Mouse (Mus musculus): ENCODE data around the gene Cped1.
"Not testable (repeated sequence)": the region's sequence is repeated elsewhere in the genome, so short reads cannot be mapped to it uniquely, and the experiment has no call there.

Gene Cped1

DNA sequence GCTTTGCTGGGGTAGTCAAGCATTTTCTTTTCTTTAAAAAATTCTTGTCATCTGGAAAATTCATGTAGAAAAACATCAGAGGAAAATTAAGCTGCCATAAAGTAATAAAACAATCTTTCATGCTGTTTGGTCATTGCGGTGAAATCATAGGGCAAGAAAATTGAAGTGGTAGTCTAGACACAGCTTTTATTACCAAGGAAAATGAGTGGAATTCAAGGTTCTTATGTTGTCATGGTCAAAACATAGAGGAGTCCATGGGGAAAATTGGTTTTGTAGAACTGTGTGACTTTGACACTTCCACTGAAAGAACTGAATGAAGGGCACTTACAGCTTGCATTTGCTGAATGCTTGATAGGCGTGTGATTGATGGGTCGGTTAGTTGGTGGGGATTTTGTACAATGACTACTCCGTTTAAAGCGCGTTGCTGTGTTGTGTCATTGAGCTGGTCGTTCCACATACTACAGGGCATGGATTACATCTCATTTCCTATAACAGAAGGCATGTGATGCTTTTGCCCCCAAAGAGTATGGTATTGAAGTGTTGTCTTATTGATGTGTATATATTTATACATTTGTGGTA lies 93.1 kb downstream of the Cped1 start:
- DNase-seq (ENCODE audit: low spot score in 2 of 2): no peak

DNA sequence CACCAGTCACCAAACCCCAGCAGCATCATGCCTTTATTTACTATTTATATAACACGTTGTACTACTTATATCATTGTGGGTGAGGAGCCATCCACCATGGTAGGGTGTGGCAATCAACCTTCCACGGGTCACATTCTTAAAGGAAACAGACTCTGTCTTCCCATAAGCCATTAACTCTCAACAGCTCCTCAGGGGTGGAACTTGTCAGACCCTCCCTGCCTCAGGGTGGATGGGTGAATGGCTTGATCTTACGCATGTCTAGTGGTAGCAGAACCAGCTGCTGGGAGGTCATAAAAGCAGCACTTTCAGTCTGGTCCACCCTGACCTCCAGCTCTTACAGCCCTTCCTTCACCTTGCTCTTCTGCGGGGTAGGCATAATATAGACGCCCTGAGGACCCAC lies 100.3 kb downstream of the Cped1 start:
- no peak for DNase-seq (ENCODE audit: low spot score in 2 of 2)

DNA sequence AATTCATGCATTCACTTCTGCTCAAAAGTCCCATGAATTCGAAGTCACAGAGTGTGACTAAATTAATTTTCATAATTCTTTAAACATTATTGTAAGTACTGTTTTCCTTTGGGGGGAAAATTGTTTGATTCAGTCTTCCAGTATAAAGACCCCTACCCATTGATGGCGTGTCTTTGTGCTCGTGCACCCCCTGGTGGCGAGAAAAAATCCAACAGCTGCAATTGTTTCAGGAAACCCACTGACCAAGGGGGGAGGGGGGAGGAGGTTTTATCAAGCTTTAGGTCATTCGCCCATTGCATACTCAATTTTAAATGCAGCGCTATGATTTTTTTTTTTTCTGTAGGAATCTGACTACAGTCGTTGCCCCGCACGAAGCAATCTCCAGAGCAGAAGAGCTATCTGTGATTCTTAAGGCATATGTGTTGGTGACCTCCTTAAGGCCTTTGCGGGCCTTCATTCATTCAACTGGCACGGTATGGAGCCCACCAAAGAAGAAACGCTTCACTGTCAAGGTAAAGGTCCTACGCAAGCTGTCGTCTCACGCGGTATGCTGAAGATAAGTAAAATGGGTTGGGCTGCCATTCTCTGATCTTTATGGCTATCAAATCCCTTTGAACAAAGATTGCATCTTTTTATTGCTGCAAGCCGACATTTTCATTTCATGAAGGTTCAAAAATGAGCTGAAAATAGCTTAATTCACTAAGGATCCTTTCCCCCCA lies 102.8 kb downstream of the Cped1 start:
- DNase-seq (ENCODE audit: low spot score in 2 of 2): no peak

DNA sequence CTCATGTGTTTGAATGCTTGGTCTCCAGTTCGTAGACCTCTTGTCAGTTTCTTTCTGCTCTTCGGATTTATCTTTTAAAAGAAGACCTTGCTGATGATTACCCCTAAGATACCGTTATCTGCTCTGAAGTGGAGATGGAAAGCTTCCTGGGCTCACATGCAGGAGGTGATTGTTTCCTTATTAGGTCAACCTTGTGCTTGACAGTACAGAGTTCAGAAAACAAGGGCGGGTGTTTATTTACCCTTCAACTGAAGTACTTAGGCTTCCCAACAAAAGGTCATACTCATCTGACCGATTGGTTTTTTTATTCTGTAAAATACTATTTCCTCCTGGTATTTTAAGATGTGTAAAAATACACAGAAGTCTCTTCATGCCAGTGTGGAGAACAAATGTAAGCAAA lies 106.1 kb downstream of the Cped1 start:
- DNase-seq (ENCODE audit: low spot score in 2 of 2): no peak

DNA sequence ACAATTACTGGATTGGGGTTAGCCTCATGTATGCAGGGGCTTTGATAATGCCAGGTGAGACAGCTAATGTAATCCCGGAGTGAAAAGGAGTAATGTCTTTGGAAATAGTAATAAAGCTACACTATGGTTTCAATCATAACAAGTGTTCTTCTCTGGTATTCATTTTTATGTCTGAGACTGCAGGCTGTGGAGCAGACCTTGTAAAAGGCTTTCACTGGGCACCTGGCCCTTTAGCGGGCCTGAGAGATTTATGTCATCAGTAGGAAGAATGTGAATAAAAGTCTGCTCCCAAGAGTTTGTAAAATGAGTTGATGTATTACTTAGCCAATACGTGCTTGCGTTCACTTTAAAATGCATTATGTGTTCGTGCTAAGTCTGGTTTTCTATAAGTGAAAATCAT lies 108.1 kb downstream of the Cped1 start:
- DNase-seq (ENCODE audit: low spot score in 2 of 2): no peak

DNA sequence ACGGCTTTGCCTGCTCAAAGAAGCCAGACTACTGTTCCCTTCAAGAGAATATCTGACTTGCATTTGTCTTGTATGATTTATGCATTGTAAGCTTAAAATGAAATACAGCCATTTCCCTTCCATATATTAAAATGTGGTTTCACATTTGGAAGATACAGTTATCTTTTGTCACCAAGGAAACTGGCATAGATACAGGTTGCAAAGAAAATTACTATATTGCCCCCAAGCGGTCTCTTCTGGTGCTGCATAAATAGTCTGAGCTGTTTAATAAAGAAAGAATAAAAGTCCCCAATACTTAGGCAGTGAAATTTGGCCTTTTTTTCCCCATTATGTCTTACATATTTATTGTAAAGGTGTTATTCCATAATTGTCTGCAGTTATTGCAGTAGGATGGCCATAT lies 112.0 kb downstream of the Cped1 start:
- peak; percentile 11 to 22 for DNase-seq (ENCODE audit: low spot score in 2 of 2)

DNA sequence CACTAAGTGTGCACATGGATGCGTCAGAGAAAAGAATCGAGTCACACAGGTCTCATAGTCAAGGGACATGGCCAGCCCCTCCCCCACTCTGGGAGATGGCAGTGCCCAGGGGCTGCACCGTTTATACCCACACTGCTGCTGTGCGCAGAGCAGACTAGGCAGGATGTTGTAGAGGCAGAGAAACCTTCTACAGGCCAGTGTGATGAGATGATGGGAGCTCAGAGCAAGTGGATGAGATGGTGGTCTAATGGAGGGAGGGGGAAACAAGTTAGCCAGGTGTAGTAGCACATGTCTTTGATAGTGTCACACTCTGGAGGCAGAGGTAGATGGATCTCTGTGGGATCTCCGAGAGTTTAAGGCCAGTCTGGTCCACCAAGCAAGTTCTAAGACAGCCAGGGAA lies 114.1 kb downstream of the Cped1 start:
- no peak for DNase-seq (ENCODE audit: low spot score in 2 of 2)

DNA sequence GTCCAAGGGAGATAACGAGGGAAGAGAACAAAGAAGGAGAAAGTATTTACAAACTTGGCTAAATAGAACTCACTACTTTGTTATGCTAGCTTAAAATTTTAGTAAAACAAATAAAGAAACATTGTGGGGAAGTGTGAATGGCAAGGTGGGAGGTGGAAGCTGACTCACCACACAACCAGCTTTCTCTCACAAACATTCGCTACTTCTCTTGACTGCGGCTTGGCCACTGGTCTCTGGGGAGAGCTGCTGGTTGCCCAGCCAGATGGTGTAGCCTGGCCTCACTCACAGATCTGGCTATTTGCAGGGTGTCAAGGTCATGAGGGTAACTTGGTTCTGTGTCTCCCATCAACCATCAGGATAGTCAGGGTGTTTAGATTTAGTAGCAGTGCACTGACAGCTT lies 116.2 kb downstream of the Cped1 start:
- no peak for DNase-seq (ENCODE audit: low spot score in 2 of 2)

DNA sequence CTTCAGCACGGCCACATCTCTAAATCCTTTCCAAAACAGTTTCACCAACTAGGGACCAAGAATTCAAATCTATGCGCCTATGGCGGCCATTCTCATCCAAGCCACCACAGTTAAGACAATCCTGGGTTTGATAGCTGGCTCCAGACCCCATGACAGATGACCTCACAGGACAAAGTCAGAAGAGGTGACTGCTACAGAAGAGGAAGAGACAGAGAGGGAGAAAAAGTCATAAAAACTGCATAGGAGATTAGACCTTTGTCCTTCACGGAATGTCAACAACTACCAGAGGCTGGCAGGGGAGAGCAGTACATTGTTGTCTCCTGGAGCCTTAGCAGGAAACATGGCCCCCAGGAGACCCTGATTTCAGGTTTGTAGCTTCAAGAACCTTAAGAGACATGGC lies 117.0 kb downstream of the Cped1 start:
- no peak for DNase-seq (ENCODE audit: low spot score in 2 of 2)

DNA sequence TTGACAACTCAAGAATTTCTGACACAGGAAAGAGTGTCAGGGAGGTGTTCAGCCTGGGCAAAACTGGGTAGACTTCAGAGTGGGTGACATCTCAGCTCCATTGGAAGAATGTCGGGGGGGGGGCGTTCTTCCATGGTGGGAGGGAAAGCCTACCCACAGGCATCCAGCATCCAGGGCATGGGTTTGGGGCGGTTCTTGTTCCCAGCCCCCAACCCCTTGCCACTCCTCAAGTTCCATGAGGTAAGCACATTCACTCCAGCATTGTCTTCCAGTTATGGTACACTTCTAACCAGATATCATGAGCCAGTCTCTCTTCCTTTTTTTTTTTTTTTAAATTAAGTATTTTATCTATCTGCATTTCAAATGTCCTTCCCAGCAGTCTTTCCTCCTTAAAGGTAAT lies 118.0 kb downstream of the Cped1 start:
- DNase-seq (ENCODE audit: low spot score in 2 of 2): no peak

DNA sequence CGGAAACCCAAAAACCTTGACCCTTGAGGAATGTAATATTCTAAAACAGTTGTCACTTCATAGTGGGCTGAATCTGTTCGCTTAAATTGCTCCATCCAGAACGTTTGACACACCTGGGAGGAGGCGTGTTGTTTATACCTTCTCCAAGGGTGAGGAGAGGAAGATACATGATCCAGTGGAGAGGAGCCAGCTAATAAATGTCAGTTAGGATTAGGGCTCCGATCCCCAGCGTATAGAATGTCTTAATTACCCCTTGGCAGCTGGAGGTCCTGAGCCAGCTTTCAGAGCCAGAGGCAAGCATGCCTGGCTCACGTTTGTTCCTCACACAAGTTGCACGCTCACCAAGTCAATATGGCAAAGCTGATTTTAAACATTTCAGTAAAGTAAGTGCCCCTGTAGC lies 118.5 kb downstream of the Cped1 start:
- DNase-seq (ENCODE audit: low spot score in 2 of 2): no peak

DNA sequence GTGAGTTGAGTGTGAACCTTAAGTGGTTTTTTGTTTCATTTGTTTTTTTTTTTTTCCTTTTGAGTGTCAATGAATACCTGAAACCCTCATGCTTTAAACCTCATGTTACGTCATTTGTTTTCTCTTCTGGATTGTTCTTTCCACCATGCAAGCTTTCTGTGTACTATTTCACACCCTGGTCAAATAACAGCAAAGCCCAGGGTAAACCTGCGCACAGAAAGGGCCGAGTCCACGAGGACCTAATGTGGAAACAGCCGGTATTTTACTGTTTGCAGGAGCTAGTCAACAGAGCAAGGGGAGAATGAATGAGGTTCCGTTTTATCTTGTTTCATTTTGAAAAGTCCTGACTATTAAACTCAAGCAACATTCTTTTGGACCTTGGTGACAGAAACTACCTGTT lies 128.4 kb downstream of the Cped1 start:
- no peak for DNase-seq (ENCODE audit: low spot score in 2 of 2)

DNA sequence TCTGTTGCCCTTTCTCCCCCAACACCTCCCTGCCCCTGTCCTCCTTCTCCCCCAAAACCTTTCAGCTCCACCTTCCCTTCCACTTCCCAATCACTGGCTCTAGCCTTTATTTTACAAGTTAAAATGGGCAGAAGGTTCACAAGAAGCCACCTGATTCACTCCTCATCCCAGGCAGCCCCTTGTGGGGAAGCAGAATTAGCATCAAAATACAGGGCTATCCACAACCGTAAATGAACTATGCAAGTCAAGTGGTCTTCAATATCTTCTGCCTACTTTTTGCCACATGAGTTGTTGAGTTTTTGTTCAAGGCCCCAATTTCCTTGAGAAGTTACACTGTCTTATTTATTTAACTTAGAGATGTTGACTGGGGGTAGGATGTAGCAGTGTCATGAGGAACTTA lies 131.0 kb downstream of the Cped1 start:
- DNase-seq (ENCODE audit: low spot score in 2 of 2): no peak

DNA sequence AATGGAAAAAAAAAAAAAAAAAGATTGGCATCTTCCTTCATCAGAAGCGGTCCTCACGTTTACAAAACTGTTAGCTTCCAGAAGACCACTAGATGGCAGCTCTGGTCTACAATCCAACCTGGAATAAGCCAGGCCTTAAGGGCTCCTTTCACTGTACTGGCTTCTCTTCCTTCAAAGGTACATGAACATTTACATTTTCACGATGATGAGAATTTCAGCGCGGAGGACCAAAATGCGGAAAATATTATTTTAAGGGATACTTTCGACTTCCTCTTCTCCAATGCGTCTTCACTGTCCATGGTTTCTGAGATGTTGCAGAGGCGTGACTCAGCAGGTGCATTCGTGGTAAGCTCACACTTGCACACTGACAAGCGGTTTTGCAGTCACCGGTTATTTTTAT lies 136.4 kb downstream of the Cped1 start:
- peak in 1 of 2 experiments; percentile 32 for DNase-seq (ENCODE audit: low spot score in 2 of 2)

DNA sequence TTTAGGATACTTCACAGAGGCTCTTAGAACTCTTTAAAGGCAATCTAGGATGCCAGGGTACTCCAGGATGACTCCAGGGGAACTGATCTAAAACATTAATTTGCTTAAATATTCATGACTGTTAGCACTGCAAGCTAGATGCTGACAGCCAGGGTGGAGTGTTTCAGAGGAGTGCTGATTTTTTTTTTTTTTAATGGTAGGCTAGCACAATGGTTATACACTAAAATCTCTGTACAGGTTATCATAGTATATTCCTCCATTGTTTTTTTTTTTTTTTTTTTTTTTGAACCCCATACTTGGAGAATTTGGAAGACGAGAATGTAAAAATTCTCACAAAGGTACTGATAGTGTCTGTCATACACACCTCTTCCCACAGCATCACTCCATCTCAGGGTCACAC lies 137.0 kb downstream of the Cped1 start:
- no peak for DNase-seq (ENCODE audit: low spot score in 2 of 2)

DNA sequence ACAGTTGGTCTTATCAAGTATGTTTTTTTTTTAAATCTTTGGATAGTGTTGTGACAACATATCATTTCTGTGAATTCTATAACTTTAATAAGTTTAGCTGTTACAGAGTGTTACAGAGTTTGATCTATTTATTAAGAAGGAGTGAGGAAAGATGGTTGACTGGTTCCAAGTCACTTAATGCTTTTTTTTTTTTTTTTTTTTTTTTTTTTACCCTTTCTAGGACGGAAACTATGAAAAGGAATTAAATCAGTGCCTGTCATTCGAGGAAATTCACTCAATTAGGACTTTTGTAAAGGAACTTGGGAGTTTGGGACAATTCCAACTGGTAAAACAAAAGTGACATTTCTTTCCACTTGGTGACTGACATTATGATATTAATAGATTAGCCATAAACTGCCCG lies 137.6 kb downstream of the Cped1 start:
- DNase-seq (ENCODE audit: low spot score in 2 of 2): no peak

DNA sequence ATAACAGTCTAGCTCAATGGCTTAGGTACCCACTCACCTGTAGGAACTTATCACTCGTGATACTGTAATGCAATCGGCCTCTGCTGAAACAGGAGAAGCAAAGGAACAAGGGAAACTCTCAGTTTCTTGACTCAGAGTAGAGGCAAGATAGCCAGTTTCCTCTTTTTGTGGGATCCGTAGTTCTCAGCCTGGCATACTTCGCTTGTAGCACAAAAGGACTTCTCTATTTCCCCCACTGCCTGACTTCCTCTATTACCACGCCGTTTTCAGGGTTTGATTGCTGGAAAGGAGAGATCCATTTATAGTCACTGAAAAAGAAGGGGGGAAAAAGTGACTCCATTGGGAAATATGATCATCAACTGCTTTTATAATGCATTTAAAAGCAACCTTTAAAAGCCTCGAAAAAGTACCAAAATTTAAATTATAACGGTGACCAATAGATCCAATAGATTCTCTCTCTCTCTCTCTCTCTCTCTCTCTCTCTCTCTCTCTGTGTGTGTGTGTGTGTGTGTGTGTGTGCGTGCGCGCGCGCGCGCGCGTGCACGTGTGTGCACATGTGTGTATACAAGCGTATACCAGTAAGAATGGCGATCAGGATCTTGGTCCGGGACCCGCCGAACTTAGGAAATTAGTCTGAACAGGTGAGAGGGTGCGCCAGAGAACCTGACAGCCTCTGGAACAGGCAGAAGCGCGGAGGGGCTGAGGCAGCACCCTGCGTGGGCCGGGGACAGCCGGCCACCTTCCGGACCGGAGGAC lies 139.0 kb downstream of the Cped1 start:
- DNase-seq (ENCODE audit: low spot score in 2 of 2): not testable (repeated sequence)

DNA sequence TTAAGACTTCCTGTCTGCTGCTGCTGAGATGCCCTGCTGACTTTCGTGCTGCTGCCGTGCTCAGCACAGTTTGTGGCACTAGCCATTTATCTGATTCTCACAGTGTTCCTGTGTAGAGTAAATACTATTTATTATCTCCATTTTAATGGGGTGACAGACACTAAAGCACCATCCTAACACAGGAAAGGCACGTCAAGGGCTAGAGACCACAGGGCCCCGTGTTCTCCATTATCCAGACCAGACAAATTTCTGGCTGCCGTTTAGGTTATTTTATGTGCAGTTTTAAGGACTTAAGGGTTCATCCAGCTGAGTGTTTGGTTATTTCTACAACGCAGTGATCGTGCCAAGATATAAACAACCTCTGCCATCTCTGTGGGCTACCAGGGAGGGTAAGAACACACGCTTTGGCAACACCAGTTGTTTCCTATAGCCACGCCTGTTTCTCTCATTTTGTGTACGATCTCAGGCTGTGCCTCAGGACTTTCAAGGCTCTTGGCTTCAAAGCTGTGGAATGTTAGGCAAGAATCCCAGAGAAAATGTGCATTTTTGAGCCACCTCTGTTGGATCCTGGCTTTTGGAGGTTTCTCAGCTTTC lies 149.4 kb downstream of the Cped1 start:
- no peak for DNase-seq (ENCODE audit: low spot score in 2 of 2)

DNA sequence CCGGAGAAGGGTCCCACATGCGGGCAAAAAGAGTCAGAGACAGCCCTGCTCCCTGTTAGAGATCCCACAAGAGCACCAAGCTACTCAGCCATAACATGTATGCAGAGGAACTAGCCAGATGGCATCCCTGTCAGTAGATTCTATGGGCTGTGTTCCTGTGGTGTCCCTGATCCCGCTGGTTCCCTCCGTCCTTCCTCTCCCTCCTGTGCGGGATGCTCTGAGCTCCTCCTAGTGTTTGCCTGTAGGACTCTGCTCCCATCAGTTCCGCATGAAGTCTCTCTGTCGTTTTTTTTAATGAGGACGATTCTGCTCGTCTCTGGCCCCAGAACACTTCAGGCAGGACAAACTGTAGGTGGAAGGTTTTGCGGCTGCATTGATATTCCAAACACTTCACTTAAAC lies 151.1 kb downstream of the Cped1 start:
- no peak for DNase-seq (ENCODE audit: low spot score in 2 of 2)

DNA sequence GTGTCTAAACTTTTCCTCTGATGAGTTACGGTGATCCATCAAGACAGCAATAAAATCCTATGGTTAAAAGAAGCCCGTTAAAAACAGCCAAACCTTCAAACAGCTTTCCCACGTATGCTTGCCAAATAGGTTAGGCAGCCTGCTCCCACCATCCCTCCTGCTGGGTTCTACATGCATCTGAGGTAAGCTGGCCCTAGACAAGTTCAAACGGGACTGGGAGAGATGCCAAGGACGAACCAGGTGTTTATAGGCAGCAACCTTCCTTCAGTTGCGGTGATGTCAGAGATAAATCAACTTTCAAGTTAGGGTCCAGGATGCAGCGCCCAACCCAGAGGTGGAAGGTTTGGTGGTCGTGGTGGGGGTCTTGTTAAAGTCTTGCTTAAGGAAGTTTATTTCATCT lies 155.1 kb downstream of the Cped1 start:
- no peak for DNase-seq (ENCODE audit: low spot score in 2 of 2)

DNA sequence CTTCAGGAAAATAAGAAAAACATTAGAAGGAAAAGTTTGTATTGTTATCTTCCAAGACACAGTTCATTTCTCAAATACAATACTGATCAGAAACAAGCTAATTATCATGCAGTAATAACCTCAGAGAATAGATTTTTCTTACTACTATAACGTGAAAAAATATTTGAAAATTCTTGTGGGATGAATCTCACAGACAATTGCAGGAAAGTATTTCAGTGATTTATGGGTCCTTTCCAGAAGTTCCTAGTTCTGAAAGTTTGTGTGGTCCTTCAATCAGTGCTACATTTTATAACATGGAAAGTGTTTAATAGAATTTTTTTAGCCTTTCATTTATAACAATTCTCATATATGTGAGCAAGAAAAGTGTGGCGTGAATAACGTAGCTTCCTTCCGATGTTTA lies 161.5 kb downstream of the Cped1 start:
- DNase-seq (ENCODE audit: low spot score in 2 of 2): no peak

DNA sequence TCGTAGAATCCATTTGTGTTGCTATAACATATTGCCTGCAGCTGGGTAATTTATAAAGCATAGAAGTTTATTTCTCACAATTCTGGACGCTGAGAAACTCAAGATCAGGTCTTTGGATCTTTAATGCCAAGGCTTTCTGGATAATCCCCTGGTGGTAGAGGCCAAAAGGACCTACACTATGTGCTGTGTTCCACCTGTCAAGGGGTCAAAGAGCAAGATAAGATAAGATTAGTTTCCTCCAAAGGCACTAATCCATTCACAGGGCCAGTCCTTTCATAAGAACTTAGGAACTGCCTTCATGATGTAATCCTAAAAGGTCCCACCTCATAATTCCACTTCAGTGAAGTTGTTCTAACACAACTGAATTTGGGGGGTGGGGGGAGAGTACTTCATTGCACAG lies 162.8 kb downstream of the Cped1 start:
- no peak for DNase-seq (ENCODE audit: low spot score in 2 of 2)

DNA sequence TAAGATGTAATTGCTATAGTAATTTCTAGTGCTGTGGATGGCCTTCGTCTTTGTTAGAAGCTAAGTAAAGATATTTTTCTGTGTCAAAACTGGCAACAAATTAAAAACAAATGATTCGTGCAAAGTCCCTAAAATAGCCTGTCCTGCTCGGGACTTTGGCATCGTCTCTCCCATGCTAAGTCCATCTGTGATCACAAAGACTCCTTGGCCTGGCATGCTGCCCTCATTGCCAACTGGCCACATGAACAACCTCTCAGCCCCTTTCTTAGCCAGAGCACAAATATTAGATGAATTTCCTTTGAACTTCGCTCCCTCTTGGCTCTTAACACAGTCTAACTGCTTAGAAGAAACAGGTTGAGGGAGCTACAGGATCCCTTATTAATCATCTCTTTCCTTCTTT lies 171.7 kb downstream of the Cped1 start:
- DNase-seq (ENCODE audit: low spot score in 2 of 2): no peak
